Mouse (Mus musculus) urinary bladder, postnatal 36 days (tissue): ENCODE measurements around the gene Ccdc12.
A peak's percentile ranks its signal among the peaks of the same experiment; 100 is the strongest.

Experiments
- DNase-seq, 2 experiments: peaks; one replicate each; pipeline ENCODE4 v3.0.0; 2022; ENCODE audit warnings: low spot score in 2 of 2, mixed read lengths in 1 of 2

Ccdc12 gene

DNA sequence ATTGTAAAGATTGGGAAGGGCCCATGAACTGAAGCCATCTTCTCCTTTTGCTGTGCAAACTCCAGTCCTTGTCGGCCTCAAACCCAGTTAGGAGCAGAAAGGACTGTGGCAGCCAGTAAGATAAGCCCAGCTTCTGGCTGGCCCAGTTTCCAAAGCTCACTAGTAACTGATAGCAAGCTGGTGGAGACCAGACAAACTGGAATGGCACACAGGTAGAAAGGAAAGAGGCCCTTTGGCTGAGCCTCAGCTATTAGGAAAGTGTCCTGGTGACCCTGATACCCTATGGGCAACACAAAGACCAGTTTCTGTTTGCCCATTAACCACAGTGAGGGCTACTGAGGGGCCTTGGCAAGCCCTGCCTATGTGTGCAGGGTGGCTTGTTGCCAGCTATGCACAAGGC lies 46.5 kb downstream of the Ccdc12 start:
- DNase-seq, result no peak

DNA sequence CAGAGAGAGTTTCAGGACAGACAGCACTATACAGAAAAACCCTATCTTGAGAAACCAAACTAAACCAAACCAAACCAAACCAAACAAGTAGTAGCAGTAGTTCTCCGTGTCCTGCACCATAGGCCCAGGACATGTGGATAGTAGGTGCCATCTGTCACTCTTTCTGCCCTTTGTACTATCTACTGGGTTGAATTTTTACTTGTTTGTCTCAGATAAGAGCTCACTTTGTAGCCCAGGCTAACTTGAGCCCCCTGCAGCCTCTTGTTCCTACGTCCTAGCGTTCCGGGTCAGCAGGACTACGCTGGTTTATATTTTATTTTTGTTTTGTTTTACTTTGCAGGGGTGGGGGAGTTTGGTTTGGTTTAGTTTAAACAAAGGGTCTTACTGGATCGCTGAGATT lies 47.6 kb downstream of the Ccdc12 start:
- DNase-seq, result no peak

DNA sequence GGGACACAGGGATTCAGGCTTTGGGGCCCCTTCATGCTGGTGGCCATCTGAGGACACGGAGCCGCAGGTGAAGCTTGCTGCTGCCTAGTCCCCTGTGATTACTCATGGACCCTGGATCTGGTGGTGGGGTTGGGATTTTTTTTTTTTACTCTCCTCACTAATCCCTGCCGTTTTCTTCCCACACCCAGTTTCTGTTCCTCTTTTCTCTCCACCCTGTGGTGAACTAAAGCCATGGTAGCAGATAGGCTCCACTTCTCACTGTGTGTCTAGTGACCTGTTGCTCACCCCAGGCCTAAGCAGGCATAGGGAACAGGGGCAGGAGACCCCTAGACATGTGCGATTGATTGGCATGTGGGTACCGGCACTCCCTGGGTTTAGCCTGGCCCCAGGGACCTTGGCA lies 50.5 kb downstream of the Ccdc12 start:
- no peak for DNase-seq

DNA sequence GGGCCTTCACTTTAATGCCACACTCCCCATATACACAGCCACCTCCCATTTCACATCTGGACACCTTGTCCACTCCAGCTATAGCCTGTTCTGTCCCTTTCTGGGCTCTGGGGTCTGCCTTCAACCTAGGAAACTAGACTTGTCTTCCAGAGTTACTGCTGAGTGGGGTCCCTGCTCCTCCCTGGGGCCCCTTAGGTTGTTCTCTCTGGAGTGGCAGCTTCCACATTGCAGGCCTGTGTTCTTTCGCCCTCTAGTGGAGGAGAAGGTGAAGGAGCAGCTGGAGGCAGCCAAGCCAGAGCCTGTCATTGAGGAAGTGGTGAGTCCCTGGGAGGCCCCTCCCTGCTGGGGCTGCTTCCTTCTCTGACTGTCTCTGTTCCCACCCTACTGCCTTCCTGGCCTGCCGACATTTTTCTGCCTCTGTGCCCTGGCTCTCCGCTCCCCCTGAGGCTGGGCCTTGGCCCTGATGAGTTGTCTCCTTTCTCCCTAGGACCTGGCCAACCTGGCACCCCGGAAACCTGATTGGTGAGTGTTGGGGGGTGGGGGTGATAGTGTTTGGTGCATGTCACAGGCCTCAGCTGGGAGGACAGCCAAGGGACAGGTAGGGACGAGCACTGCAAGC lies 53.4 kb downstream of the Ccdc12 start:
- DNase-seq, result peak; percentile 86

DNA sequence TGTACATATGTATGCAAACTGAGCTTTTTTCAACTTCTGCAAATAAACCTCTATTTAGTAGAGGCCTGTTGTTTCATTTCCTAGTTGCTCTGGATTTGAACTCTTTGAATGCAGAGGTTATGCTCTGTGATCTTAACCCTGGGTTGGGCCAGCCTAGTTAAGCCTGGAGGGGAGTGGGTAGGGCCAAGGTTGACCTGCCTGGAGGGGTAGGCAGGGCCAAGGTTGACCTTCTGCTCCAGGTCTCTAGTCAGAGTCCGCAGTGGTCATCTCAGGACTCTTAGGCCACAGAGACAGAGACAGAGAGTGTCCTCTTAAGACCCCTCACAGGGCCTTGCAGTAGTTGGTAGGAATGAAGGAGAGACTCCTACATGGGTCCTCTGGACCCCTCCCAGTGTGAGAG lies 55.2 kb downstream of the Ccdc12 start:
- DNase-seq, result no peak

DNA sequence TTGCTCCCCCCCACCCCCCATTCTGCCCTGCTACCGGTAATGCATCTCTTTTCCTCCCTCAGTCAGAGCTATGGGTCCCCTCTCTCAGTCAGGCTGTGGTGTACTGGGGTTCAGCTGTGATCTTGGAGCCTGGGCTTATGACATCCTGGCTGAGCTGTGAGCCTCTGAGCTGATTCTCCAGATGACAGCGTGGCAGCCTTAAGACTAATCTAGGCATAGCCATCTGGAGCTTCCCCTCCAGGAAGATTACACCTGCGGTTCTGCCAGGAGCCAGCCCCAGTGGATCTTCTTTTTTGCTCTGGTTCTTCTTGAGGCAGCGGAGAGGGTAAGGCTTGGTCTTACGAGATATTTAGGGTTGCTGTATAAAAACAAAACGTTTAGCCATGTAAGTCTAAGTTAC lies 55.7 kb downstream of the Ccdc12 start:
- DNase-seq, result no peak

DNA sequence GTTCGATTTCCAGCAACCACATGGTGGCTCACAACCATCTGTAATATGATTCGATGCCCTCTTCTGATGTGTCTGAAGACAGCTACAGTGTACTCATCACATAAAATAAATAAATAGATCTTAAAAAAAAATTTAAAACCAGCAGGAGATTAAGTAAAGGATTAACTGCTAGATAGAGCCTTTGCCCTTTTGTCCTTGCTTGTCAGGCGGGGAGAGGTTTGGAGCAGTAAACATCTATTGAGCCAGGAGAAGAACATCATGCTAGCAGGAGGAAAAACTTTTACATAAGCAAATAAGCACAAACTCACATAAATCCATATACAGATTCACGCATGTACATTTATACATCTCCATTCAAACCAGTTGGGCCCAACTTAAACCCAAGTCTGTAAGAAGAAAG lies 56.2 kb downstream of the Ccdc12 start:
- no peak for DNase-seq

DNA sequence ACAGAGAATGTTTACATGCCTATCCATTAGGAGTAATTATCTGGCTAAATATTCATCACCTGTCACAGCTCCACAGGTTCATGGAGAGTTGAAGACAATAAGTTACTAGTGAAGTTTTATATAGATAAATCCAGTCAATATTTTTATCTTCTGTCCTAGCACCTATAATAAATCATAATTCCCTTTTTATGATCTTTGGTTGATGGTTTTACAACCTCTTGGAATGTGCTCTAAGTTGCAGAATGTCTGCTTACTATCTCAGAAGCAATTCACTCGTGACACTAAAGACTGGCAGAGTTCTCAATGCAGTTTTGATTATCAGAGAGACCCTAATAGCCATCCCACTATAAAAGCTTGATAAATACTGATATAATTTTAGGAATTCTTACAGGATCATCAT lies 57.1 kb downstream of the Ccdc12 start:
- DNase-seq, result no peak

DNA sequence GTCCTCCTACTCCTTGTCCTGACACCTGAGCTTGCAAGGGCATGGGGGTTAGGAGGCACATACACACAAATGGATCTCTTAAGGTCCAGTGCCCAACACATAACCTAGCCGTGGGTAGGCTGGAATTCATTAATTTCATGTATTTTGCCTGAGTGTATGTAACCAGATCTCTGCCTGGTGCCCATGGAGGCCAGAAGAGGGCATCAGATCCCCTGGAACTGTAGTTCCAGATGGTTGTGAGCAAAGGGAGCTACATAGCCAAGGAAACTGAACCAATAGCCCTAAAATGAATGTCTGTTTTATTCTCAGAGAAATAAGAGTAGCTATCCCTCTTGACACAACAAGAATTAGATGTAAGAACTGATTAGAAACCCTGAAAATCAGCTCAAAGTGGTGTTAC lies 59.1 kb downstream of the Ccdc12 start:
- DNase-seq, result no peak

DNA sequence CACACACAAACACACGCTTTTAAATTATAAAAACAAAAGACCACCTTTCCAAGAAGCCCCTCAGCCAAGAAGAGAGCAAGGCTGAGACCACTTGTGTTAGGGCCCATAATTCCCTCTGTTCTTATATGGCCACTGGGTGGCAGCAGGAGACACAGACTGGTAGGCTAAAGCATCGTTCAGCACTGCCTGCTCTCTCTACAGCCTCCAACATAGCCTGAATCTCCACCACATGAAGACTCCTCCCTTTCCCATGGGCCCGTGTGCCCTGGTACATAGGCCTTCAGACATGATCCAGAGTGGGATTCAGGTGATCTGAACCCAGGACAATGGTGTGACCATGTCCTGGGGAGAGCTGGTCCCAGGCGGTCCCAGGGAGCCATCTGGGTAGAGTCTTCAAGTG lies 60.5 kb downstream of the Ccdc12 start:
- peak; percentile 49 to 53 for DNase-seq

DNA sequence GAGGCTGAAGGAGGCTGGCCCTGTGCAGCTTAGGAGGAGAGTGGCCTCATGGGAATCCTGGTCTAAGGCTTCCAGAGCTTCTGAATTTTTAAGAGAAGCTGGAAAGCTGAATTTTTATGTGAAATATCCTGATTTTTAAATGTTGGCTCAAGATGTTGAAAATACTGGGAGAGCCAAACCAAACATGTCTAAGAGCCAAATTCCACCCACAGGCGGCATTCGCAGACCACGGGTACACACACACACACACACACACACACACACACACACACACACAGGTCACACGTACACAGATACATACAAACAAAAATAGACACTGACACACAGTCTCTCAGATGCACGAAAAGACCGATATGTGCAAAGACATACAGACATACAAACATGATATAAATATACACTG lies 61.8 kb downstream of the Ccdc12 start:
- no peak for DNase-seq

DNA sequence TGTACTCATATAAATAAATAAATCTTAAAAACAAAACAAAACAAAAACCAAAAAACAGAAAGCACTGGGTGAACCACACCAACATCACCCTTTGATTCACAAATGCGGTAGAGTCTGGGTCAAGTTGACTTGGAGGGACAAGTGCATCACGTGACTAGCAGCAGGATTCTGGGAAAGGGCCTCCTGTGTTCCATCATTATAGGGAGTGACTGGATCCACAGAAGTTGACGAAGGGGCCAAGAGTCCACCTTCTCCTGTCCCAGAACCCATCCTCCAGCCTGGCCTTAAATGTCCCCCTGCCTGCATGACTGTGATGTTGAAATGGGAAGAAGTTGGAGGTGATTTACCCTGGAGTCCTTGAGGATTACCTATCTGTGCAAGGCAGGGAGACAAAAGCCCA lies 62.5 kb downstream of the Ccdc12 start:
- no peak for DNase-seq

DNA sequence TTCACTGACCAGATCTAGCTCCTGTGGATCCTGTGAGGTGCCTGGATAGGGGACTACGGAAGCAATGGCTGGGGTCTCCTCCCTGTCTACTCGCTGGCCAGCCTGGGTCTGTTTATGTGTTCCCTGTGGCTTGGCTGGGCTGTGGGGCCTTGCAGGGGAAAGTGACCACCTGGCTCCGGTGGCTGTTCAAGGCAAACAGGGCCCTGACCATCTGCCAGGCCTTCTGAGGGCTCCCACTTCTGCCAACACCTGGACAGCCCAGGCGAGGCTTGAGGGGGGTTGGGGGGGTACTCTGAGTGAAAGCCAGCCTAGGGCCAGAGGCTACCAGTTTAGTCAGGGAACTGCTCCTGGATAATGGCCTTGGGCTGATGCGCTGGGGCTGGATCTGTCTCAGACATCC lies 63.7 kb downstream of the Ccdc12 start:
- DNase-seq, result no peak

DNA sequence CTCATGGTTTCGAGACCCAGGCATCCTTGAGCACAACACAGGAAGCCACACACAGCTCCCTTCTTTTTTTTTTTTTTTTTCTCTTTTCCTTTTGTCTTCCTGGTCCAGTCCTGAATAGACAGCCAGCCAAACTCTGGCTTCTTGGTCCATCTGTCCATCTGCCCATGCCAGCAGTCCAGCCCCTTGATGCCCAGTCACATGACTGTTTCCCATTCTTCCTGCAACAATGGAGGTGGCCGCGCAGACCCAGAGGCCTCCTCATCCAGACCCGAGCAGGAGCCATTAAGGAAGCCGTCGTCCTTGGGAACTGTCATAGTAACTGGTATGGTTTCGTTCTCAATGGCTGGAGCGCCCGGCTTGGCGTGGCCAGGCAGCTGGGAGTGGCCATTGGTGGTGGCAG lies 65.8 kb downstream of the Ccdc12 start:
- DNase-seq, result no peak

DNA sequence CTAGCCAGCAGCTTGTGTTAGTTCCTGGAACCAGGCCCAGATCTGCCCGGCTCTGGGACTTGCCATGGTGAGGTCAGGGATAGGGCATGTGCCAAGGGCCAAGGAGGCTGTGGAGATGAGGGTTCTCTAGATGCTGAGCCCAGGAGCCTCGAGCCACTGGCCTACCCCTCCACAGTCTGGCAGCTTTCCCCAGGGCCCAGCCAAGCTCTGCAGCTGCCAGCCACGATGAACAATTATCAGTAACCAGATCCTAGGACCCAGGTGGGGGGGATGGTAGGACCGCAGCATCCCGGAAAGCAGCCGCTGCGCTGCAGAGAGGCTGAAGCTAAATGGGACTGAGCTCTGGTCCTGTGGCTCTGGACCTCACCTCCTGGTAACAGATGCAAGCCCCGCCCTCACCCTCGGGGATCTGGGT lies 69.4 kb downstream of the Ccdc12 start:
- DNase-seq, result no peak

DNA sequence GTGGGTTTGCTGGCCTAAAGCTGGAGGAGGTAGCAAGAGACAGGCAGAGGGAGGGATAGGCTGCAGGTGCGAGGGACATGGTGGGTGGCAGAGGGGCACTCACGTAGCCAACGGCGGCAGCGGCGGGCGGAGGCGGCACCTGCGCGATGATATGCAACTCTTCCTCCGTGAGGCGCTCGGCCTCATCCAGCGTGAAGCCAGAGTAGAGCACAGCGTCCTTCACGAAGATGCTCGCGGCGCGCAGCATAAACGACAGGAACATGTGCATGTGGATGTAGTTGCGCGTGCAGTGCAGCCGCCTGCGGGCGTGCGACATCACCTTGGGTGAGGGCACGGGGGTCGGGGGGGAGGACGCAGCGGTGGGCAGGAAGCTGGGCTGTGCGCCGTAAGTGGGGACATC lies 70.6 kb downstream of the Ccdc12 start:
- DNase-seq, result no peak

DNA sequence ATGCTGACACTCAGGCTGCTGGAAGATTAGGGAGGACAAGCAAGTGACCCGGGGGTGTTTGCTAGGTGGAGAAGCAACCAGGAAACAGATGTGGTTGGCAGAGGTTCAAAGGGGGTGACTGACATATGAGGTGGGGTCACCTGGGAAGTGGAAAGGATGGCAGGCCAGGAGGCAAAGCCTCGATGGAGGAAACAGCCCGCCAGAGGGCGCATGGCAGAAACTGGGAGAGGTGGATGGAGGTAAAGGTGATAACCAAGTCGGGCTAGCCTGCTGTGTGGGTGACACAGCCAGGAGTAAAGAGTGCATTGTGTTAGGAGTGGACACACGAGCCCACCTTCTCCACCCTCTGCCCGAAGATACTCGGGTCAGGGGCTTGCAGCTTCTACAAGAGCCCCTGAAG lies 73.5 kb downstream of the Ccdc12 start:
- peak; percentile 40 for DNase-seq

DNA sequence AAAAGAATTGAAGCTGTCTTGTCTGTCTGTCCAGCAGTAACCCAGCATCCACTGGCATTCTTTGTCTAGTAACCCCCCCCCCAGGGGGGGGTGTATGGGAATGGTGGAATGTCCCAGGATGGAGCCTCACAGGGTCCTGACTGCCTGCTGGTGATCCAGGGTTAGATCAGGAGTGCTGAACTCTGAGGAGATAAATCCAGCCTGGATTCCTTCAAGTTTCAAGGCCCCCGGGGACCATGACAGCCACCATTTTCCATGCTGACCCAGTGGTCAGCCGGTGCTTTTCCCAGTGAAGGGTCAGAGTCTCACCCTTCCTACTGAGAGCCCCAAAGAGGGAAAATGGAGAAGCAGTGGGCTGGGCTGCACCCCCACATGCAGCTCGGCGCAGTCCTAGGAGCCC lies 75.6 kb downstream of the Ccdc12 start:
- no peak for DNase-seq

DNA sequence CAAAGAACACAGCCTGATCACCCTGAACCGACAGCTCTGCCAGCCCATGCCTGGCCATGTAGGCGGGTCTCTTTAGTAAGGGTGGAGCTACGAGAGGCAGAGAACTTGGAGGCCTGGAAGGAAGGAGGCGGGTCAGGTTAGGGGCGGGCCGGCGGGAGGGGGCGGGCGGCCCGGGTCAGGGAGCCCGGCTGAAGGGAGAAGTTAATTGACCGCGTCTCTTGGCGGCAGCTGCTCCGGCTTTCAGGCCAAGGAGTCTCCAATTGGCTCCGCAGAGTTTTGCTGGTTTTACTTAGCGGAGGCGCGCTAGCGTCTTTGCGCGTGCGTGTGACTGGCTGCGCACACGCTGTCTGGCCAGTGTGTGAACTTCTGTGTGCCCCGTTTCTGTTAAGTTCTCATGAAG lies 76.3 kb downstream of the Ccdc12 start:
- DNase-seq, result peak; percentile 68 to 83

DNA sequence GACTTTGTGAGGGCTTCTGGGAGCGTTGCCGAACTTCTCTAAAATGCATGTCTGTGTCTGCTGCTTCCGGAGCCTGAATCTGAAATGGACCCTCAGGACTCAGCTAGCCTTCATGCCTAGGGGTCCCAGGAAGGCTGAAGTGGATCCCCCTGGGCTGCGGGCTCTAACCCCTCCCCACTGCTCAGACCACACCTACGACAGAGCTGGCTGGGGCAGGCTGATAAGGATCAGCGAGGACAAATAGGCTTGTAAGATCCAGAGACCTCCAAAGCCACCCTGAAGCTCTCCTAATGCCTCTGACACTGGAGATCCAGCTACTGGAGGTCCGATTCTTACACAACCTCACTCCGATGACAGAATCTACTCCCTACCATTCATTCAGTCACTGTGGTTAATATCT lies 76.8 kb downstream of the Ccdc12 start:
- DNase-seq, result no peak

DNA sequence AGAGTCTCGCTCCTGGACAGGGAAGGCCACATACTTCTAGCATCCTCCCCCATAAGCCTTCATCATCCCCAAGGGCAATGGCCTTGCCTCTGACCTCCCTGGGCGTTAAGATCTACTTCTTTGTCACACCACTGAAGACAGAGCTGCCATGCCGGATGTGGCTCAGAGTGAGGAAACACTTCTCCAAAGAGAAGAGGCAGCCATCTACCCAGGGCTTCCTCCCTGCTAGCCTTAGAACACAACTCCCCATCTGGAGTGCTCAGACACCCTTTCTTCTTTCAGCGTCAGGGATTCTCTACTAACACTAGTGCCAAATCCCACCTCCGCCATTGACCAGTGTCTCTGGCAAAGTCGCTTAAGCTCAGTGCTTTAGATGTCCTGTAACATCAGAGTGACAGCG lies 77.9 kb downstream of the Ccdc12 start:
- no peak for DNase-seq

DNA sequence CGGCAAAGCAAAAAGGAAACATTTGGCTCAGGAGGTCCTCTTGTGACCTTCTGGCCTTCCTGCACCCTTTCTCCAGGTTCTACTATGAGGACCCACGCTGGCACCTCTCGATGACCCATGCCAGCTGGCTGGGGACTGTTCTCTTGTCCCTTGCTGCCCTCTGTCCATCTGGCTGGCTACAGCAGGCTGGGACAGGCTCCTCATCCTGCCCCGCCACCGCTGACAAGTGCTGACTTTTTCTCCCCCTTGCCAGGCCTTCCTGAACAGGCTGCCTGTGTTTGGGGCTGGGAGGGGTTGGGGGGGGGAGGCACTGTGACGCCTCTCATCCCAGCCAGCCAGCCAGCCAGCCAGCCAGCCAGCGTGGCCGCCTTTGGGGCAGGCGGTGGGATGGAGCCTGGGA lies 80.1 kb downstream of the Ccdc12 start:
- DNase-seq, result no peak

DNA sequence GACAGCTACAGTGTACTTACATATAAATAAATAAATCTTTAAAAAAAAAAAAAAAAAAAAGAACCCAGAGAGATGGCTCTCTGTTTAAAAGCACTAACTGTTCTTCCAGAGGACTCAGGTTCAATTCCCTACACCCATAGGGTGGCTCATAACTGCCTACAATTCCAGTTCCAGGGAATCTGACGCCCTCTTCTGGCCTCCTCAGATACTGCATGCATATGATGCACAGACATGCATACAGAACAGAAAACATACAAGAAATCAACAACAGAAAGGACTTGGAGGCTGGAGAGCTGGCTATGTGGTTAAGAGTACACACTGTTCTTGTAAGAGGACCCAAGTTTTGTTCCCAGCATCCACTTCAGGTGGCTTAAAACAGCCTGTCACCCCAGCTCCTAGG lies 81.8 kb downstream of the Ccdc12 start:
- DNase-seq, result no peak

DNA sequence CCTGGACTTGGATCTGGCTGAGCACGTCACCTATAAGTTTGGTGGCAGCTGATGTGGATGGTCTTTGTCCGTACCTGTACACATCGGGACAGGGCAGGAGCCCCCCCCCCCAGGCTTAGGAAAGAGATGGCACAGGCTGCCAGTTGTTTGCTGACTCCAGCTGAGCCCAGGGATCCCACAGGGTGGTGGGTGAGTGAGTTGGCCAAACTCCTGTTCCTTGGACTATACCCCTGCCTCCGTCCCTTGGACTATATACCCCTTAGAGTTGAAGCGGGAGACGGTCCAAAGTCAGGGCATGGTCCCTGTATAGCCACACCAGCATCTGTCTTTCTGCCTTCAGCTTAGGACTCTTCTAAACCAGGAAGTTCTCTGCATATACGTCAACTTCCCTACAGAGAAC lies 83.7 kb downstream of the Ccdc12 start:
- no peak for DNase-seq
